Mouse (Mus musculus) left cerebral cortex, postnatal 25 days (tissue): ENCODE results near the gene Tiam2. TPM values are rescaled to one million over a fixed set of nuclear protein-coding genes. Genes with fewer than 3 reads are reported as not detected.

Source experiments
- DNase-seq, 2 experiments: peaks; one replicate each; pipeline ENCODE4 v3.0.0; 2022; ENCODE audit warnings: low spot score in 2 of 2, mixed read lengths in 1 of 2
- intact Hi-C: fragments of 180-260 bp; cut with DNase I; formaldehyde crosslinking; loops from one replicate; pipeline ENCODE4 v1.15.1; 2025
- total RNA-seq, 2 experiments: library from RNA; stranded (reverse); gene quantifications; 2 replicates each; pipeline ENCODE4 v1.2.3; 2021

Gene Tiam2
- total RNA-seq, 2 experiments from 2014 or later: 83.6 to 93.5 TPM

- no peak for DNase-seq
- intact Hi-C loops: no loop called here
These were observed 107.3 kb downstream of the Tiam2 start for GRCm38 (mm10) chr17:3433521-3434271.

GRCm38 (mm10) chr17:3435299-3435698, 108.9 kb downstream of the Tiam2 start:
- intact Hi-C loops: no loop called here

GRCm38 (mm10) chr17:3436841-3437515, 110.6 kb downstream of the Tiam2 start:
- DNase-seq: no peak
- intact Hi-C loops: no loop called here

More at GRCm38 (mm10) chr17:3435299-3435698, 108.9 kb downstream of the Tiam2 start:
- DNase-seq: no peak

GRCm38 (mm10) chr17:3442526-3443401, 116.4 kb downstream of the Tiam2 start:
- intact Hi-C loops: no loop called here
- no peak for DNase-seq

- DNase-seq: peak; percentile 47 to 70
- intact Hi-C loops: loop anchor here (2.0 to 5.0 kb wide), 2 partner anchors 159 to 174 kb away; no protein-coding TSS in a partner anchor
These were observed 120.0 kb downstream of the Tiam2 start for GRCm38 (mm10) chr17:3446191-3446950.

GRCm38 (mm10) chr17:3448725-3449124, 122.4 kb downstream of the Tiam2 start:
- DNase-seq: peak; percentile 74 to 81
- intact Hi-C loops: loop anchor here (1.0 to 5.0 kb wide), 2 partner anchors 62 to 161 kb away; no protein-coding TSS in a partner anchor

- peak; percentile 32 to 59 for DNase-seq
- intact Hi-C loops: loop anchor here (10.0 kb wide), 1 partner anchor 344 kb away; no protein-coding TSS in a partner anchor
These were observed 124.7 kb downstream of the Tiam2 start for GRCm38 (mm10) chr17:3451077-3451476.

- intact Hi-C loops: loop anchor here (10.0 kb wide), 1 partner anchor 342 kb away; no protein-coding TSS in a partner anchor
- no peak for DNase-seq
These were observed 126.4 kb downstream of the Tiam2 start for GRCm38 (mm10) chr17:3452571-3453311.

- intact Hi-C loops: loop anchor here (10.0 kb wide), 1 partner anchor 341 kb away; no protein-coding TSS in a partner anchor
- no peak for DNase-seq
These were observed 127.6 kb downstream of the Tiam2 start for GRCm38 (mm10) chr17:3453946-3454345.

GRCm38 (mm10) chr17:3454850-3455249, 128.5 kb downstream of the Tiam2 start:
- intact Hi-C loops: loop anchor here (10.0 kb wide), 1 partner anchor 340 kb away; no protein-coding TSS in a partner anchor
- no peak for DNase-seq

- intact Hi-C loops: loop anchor here (10.0 kb wide), 1 partner anchor 337 kb away; no protein-coding TSS in a partner anchor
- DNase-seq: no peak
These were observed 131.7 kb downstream of the Tiam2 start for GRCm38 (mm10) chr17:3457914-3458681.

- no peak for DNase-seq
- intact Hi-C loops: no loop called here
These were observed 139.5 kb downstream of the Tiam2 start for GRCm38 (mm10) chr17:3465861-3466260.

GRCm38 (mm10) chr17:3466681-3467080, 140.3 kb downstream of the Tiam2 start:
- intact Hi-C loops: no loop called here
- DNase-seq: no peak

- intact Hi-C loops: no loop called here
- no peak for DNase-seq
These were observed 141.4 kb downstream of the Tiam2 start for GRCm38 (mm10) chr17:3467636-3468324.

- peak; percentile 59 to 76 for DNase-seq
- intact Hi-C loops: no loop called here
These were observed 145.6 kb downstream of the Tiam2 start for GRCm38 (mm10) chr17:3472018-3472417.

GRCm38 (mm10) chr17:3476546-3476945, 150.2 kb downstream of the Tiam2 start:
- intact Hi-C loops: no loop called here
- no peak for DNase-seq
